Mouse (Mus musculus): ENCODE results near the gene Kctd18.
"Not testable (repeated sequence)": the region's sequence is repeated elsewhere in the genome, so short reads cannot be mapped to it uniquely, and the experiment has no call there.

The Kctd18 gene

GRCm38 (mm10) chr1:58018856-58019255, at the start of gene Kctd18:
Gene Kctd18 (minus strand): TSS chr1:58018956.
- DNase-seq (ENCODE audit: low spot score in 2 of 2), result no peak

GRCm38 (mm10) chr1:58065606-58066005, 46.9 kb upstream of the Kctd18 start:
- no peak for DNase-seq (ENCODE audit: low spot score in 2 of 2)

GRCm38 (mm10) chr1:58065151-58065550, 46.4 kb upstream of the Kctd18 start:
- no peak for DNase-seq (ENCODE audit: low spot score in 2 of 2)

- DNase-seq (ENCODE audit: low spot score in 2 of 2), result no peak
These were observed 43.4 kb upstream of the Kctd18 start for GRCm38 (mm10) chr1:58062131-58062530.

- DNase-seq (ENCODE audit: low spot score in 2 of 2), result no peak
These were observed 40.1 kb upstream of the Kctd18 start for GRCm38 (mm10) chr1:58058846-58059245.

- DNase-seq (ENCODE audit: low spot score in 2 of 2), result no peak
These were observed 38.2 kb upstream of the Kctd18 start for GRCm38 (mm10) chr1:58056939-58057338.

GRCm38 (mm10) chr1:58056074-58056807, 37.5 kb upstream of the Kctd18 start:
- DNase-seq (ENCODE audit: low spot score in 2 of 2), result no peak

- DNase-seq (ENCODE audit: low spot score in 2 of 2), result no peak
These were observed 36.8 kb upstream of the Kctd18 start for GRCm38 (mm10) chr1:58055598-58055997.

- no peak for DNase-seq (ENCODE audit: low spot score in 2 of 2)
These were observed 30.4 kb upstream of the Kctd18 start for GRCm38 (mm10) chr1:58049126-58049525.

- DNase-seq (ENCODE audit: low spot score in 2 of 2), result no peak
These were observed 28.1 kb upstream of the Kctd18 start for GRCm38 (mm10) chr1:58046721-58047290.

GRCm38 (mm10) chr1:58045546-58045945, 26.8 kb upstream of the Kctd18 start:
- no peak for DNase-seq (ENCODE audit: low spot score in 2 of 2)

GRCm38 (mm10) chr1:58045076-58045475, 26.3 kb upstream of the Kctd18 start:
- no peak for DNase-seq (ENCODE audit: low spot score in 2 of 2)

- DNase-seq (ENCODE audit: low spot score in 2 of 2), result not testable (repeated sequence)
These were observed 18.6 kb upstream of the Kctd18 start for GRCm38 (mm10) chr1:58037306-58037705.

GRCm38 (mm10) chr1:58031160-58031769, 12.5 kb upstream of the Kctd18 start:
- DNase-seq (ENCODE audit: low spot score in 2 of 2), result peak; percentile 32 to 72

- peak; percentile 54 to 65 for DNase-seq (ENCODE audit: low spot score in 2 of 2)
These were observed 11.6 kb upstream of the Kctd18 start for GRCm38 (mm10) chr1:58030156-58030871.

GRCm38 (mm10) chr1:58029636-58030117, 10.9 kb upstream of the Kctd18 start, which contains the start of gene Aox1:
Gene Aox1 (plus strand): TSS chr1:58029931.
- DNase-seq (ENCODE audit: low spot score in 2 of 2), result peak in 1 of 2 experiments; percentile 53

GRCm38 (mm10) chr1:58027707-58028106, 9.0 kb upstream of the Kctd18 start:
- DNase-seq (ENCODE audit: low spot score in 2 of 2), result no peak

- DNase-seq (ENCODE audit: low spot score in 2 of 2), result not testable (repeated sequence)
These were observed 12.4 kb downstream of the Kctd18 start for GRCm38 (mm10) chr1:58006388-58006787.

- no peak for DNase-seq (ENCODE audit: low spot score in 2 of 2)
These were observed 20.6 kb downstream of the Kctd18 start for GRCm38 (mm10) chr1:57998146-57998545.

GRCm38 (mm10) chr1:57996133-57996615, 22.6 kb downstream of the Kctd18 start:
- no peak for DNase-seq (ENCODE audit: low spot score in 2 of 2)

GRCm38 (mm10) chr1:57995432-57996132, 23.2 kb downstream of the Kctd18 start, which contains the start of gene Sgo2a:
Gene Sgo2a (plus strand): TSS chr1:57995971.
- DNase-seq (ENCODE audit: low spot score in 2 of 2), result peak; percentile 85 to 93

All from urinary bladder, postnatal 4 days (tissue).